Mouse (Mus musculus) brain, embryonic 14.5 days (tissue): ENCODE measurements at regions not wholly inside any gene's neighbourhood (a gene's known extent, or its start where the extent isn't known, plus 50 kb on each side); places are given as distances from the start of the nearest gene placed in this dataset.

Experiments used
- CTCF ChIP-seq: fragments of 200-500 bp; IDR thresholded peaks from 2 replicates; pipeline ENCODE4 v1.5.1; 2012; ENCODE audit warnings: inconsistent platforms, mild to moderate bottlenecking, moderate library complexity, borderline replicate concordance; ENCODE audit not compliant: insufficient read depth, insufficient read length; ENCODE audit errors: extremely low read depth
- POLR2A ChIP-seq: fragments of 200-500 bp; IDR thresholded peaks from 2 replicates; pipeline ENCODE4 v1.6.1; 2012; ENCODE audit warnings: mild to moderate bottlenecking, inconsistent platforms, borderline replicate concordance; ENCODE audit not compliant: poor library complexity, insufficient read depth, insufficient read length, severe bottlenecking; ENCODE audit errors: extremely low read depth

- TF ChIP-seq CTCF, result no peak
- TF ChIP-seq POLR2A, result no peak
Measured at GRCm38 (mm10) chr10:44724575-44724974, 196.3 kb upstream of the Prdm1 start.
